Mouse (Mus musculus) C3H10T1/2 (cell line): ENCODE data around the gene Sept7. TPM values are rescaled to one million over a fixed set of nuclear protein-coding genes. Genes with fewer than 3 reads are reported as not detected.

Experiments
- polyA plus RNA-seq, 2 experiments: library from polyadenylated mRNA; unstranded; fragments of >200 nt; fragmentation: generic; extraction: Trizol; gene quantifications; one replicate each; pipeline ENCODE4 v1.2.1; 2012; ENCODE audit warnings: missing spikeins in 2 of 2

The Sept7 gene
- 10 to 100 TPM in 1 of 2 experiments, 1 to 10 TPM in 1; 3.4 to 14.9 TPM for polyA plus RNA-seq

DNA sequence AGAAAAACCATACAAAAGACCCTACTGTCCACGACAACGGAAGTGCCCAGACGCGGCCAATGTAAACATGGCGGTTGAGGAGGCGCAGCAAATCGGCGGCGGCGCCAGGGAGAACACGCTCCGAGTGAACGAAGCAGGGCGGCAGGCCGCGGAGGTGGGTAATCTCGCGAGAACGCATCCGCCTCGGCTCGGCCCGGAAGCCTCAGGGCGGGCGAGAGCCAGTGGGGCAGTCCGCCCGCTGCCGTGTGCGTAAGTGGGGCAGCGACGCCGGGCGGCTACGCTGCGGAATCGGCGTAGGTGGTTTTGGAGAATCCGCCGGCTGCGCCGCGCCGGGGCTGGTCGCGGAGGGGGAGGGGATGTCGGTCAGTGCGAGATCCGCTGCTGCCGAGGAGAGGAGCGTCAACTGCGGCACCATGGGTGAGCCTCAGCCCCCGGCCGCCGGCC lies at the start of gene Sept7:
Sept7 (plus strand) TSS at position 157 of the 444 bp plus-strand sequence.

Other genes with a start within 250 kb of the Sept7 start
- gene Gm10181, start 163.0 kb upstream of the Sept7 start, polyA plus RNA-seq, result not detected
- gene Herpud2, start 100.6 kb upstream of the Sept7 start, polyA plus RNA-seq, result 10 to 100 TPM in 1 of 2 experiments, 1 to 10 TPM in 1; 1.3 to 15.3 TPM
- gene Eepd1, start 229.1 kb downstream of the Sept7 start, polyA plus RNA-seq, result 1 to 10 TPM in 1 of 2 experiments, under 1 TPM in 1; 0.85 to 1.6 TPM